ENCODE assay signal across 24 mouse cellular contexts in the genomic region with DNA sequence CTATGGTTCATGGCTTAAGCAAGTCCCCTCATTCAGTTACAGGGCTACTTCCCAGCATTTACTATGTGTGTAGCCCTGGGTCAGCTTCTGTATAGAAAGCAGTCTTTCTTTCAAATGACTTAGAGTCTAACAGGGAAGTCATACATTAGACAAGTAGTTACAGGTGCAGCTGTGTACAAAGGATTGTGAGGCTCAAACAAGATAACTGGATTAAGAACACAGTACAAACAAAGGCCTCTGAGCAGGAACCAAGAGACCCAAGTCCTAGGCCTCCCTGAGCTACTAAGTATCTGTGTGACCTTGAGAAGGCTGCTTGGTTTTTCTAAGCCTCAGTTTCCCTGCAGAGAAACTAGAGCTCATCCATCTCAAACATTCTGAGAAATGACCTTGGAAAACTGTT. TPM values are rescaled to one million over a fixed set of nuclear protein-coding genes. Genes with fewer than 3 reads are reported as not detected.
DNase-seq lines count a peak whose midpoint lies in the region; ATAC-seq and TF ChIP-seq lines count a peak whose summit lies in the region.
"Had no signal": no experiment of that assay in that cellular context is flagged by ENCODE, and none has a peak within 500 bp of the region (broad histone marks: within the 10 kb centered on the region; RNA-seq: fewer than 3 reads in every experiment).

No protein-coding gene starts in this region.

- no peak overlapping the region for H3K9ac ChIP-seq in hindbrain, postnatal 0 days (replicated peaks; ENCODE audit: low read length)
- H3K9ac ChIP-seq in hindbrain, embryonic 13.5 days, result no peak overlapping the region
- no peak overlapping the region for H3K9ac ChIP-seq in stomach, embryonic 14.5 days (replicated peaks; ENCODE audit: low read depth, low read length)
- H3K9ac ChIP-seq: embryonic facial prominence, embryonic 15.5 days; heart, embryonic 15.5 days had no signal

- no peak for ATAC-seq in hindbrain, postnatal 0 days
- ATAC-seq in hindbrain, embryonic 13.5 days (ENCODE audit: low FRiP score), result no peak
- ATAC-seq in stomach, embryonic 14.5 days (ENCODE audit: insufficient number of reproducible peaks, insufficient read depth, low FRiP score, low read depth), result peak; percentile 56; the same call in 1 of the 2 replicates
- ATAC-seq: forebrain, embryonic 14.5 days had no signal

- DNase-seq in hindbrain, postnatal 0 days (ENCODE audit: low spot score), result no peak
- no peak for DNase-seq in left cerebral cortex, adult 2 months (ENCODE audit: extremely low spot score in 1 of 2, low spot score in 2 of 2)
- no peak for DNase-seq in left cerebral cortex, adult 18-20 months (ENCODE audit: low spot score in 2 of 2)
- no peak for DNase-seq in heart, postnatal 36 days
- DNase-seq in frontal cortex, postnatal 36 days (ENCODE audit: low spot score in 2 of 2), result no peak
- DNase-seq: adrenal gland, postnatal 10 days; cerebellum, adult 11 months; cerebellum, adult 8-10 months; cerebellum, postnatal 14 days; embryo, embryonic 11 days; gastrocnemius, postnatal 10 days had no signal

- TF ChIP-seq CTCF in hindbrain, postnatal 0 days (IDR thresholded peaks at IDR 0.05; ENCODE audit: low read depth), result no peak
- TF ChIP-seq CTCF in left cerebral cortex, adult 2 months (IDR thresholded peaks at IDR 0.05), result no peak

- no peak overlapping the region for H3K4me2 ChIP-seq in hindbrain, postnatal 0 days (ENCODE audit: low read depth, low read length)
- no peak overlapping the region for H3K4me2 ChIP-seq in hindbrain, embryonic 13.5 days
- 0 out of 2 replicates have a peak overlapping the region, but pooled peaks have one; percentile 1 for H3K4me2 ChIP-seq in stomach, embryonic 14.5 days (replicated peaks; ENCODE audit: low read depth, low read length)
- H3K4me2 ChIP-seq: embryonic facial prominence, embryonic 15.5 days; heart, embryonic 11.5 days; heart, embryonic 15.5 days had no signal

- intact Hi-C loops in left cerebral cortex, adult 2 months (cut with DNase I), result no loop called here
- intact Hi-C loops in heart, postnatal 36 days (cut with DNase I), result no loop called here

- H3K36me3 ChIP-seq in hindbrain, postnatal 0 days (ENCODE audit: insufficient read depth, low read length), result no peaks in the 10 kb centered on the region
- H3K36me3 ChIP-seq in hindbrain, embryonic 13.5 days, result no peaks in the 10 kb centered on the region
- H3K36me3 ChIP-seq in stomach, embryonic 14.5 days (ENCODE audit: control insufficient read depth, insufficient read depth, low read length), result no peaks in the 10 kb centered on the region
- H3K36me3 ChIP-seq: embryonic facial prominence, embryonic 15.5 days; forebrain, embryonic 10.5 days; heart, embryonic 15.5 days had no signal

- H3K4me3 ChIP-seq in hindbrain, postnatal 0 days (ENCODE audit: low read length), result no peak overlapping the region
- no peak overlapping the region for H3K4me3 ChIP-seq in hindbrain, embryonic 13.5 days
- H3K4me3 ChIP-seq in left cerebral cortex, adult 2 months, result no peak overlapping the region
- no peak overlapping the region for H3K4me3 ChIP-seq in stomach, embryonic 14.5 days (ENCODE audit: low read depth, low read length)
- H3K4me3 ChIP-seq: embryonic facial prominence, embryonic 15.5 days; erythroblast, embryonic 14.5 days; forebrain, embryonic 10.5 days; heart, adult 2 months; heart, embryonic 15.5 days had no signal

- H3K27ac ChIP-seq in hindbrain, postnatal 0 days, result peak overlapping the region; percentile 34; the same call in 1 of the 2 replicates
- no peak overlapping the region for H3K27ac ChIP-seq in hindbrain, embryonic 13.5 days
- peak overlapping the region; percentile 57; the same call in 1 of the 2 replicates for H3K27ac ChIP-seq in left cerebral cortex, adult 2 months
- peak overlapping the region; percentile 35; the same call in 1 of the 2 replicates for H3K27ac ChIP-seq in stomach, embryonic 14.5 days (ENCODE audit: low read length)
- H3K27ac ChIP-seq: forebrain, embryonic 10.5 days; heart, adult 2 months; heart, embryonic 15.5 days had no signal

- H3K4me1 ChIP-seq in hindbrain, postnatal 0 days (ENCODE audit: insufficient read depth, low read length), result 0 out of 2 replicates have a peak, but pooled peaks cover under 1% of the 10 kb centered on the region
- peaks cover 28% of the 10 kb centered on the region for H3K4me1 ChIP-seq in hindbrain, embryonic 13.5 days (replicated peaks)
- H3K4me1 ChIP-seq in stomach, embryonic 14.5 days (ENCODE audit: control insufficient read depth, insufficient read depth, low read length), result 0 out of 2 replicates have a peak, but pooled peaks cover 3% of the 10 kb centered on the region

- H3K27me3 ChIP-seq in hindbrain, postnatal 0 days (ENCODE audit: insufficient read depth, low read length), result no peaks in the 10 kb centered on the region
- no peaks in the 10 kb centered on the region for H3K27me3 ChIP-seq in hindbrain, embryonic 13.5 days
- no peaks in the 10 kb centered on the region for H3K27me3 ChIP-seq in stomach, embryonic 14.5 days (ENCODE audit: control insufficient read depth, insufficient read depth, low read length)
- H3K27me3 ChIP-seq: embryonic facial prominence, embryonic 15.5 days; heart, embryonic 15.5 days had no signal

- no peaks in the 10 kb centered on the region for H3K9me3 ChIP-seq in hindbrain, postnatal 0 days (ENCODE audit: low read length)
- H3K9me3 ChIP-seq in hindbrain, embryonic 13.5 days, result no peaks in the 10 kb centered on the region
- H3K9me3 ChIP-seq in stomach, embryonic 14.5 days (ENCODE audit: control insufficient read depth, low read depth, low read length), result no peaks in the 10 kb centered on the region
- H3K9me3 ChIP-seq: embryonic facial prominence, embryonic 15.5 days; forebrain, embryonic 10.5 days; heart, embryonic 15.5 days had no signal

RNA-seq across cellular contexts. Expression of gene Tbc1d10a, which starts 6.8 kb away (rescaled TPM):
- 59.1 and 60.8 TPM in 2 replicates for total RNA-seq in hindbrain, postnatal 0 days (2014; rRNA removed)
- polyA plus RNA-seq in hindbrain, postnatal 0 days (2015; fragmentation: Nextera tagmentation; extraction: Ambion mirVana), result 34.2 TPM in 2 replicates
- 26.1 and 28.0 TPM in 2 replicates for polyA plus RNA-seq in hindbrain, embryonic 13.5 days (2015; fragmentation: Nextera tagmentation; extraction: Ambion mirVana)
- 10 to 100 TPM; 35.3 to 36.6 TPM for total RNA-seq in left cerebral cortex, adult 2 months (2021)
- 10 to 100 TPM; 30.5 to 30.7 TPM for total RNA-seq in left cerebral cortex, adult 18-20 months (2021)
- 17.2 and 19.3 TPM in 2 replicates for polyA plus RNA-seq in stomach, embryonic 14.5 days (2014; fragmentation: Nextera tagmentation; extraction: Ambion mirVana)
- total RNA-seq in heart, postnatal 36 days (2021), result 10 to 100 TPM in 1 of 2 experiments, 1 to 10 TPM in 1; 8.6 to 11.2 TPM

RNA-seq across cellular contexts. Expression of gene Castor1, which starts 24.6 kb away (rescaled TPM):
- total RNA-seq in hindbrain, postnatal 0 days (2014; rRNA removed), result 20.6 and 20.7 TPM in 2 replicates
- polyA plus RNA-seq in hindbrain, postnatal 0 days (2015; fragmentation: Nextera tagmentation; extraction: Ambion mirVana), result 10.6 and 12.4 TPM in 2 replicates
- polyA plus RNA-seq in hindbrain, embryonic 13.5 days (2015; fragmentation: Nextera tagmentation; extraction: Ambion mirVana), result 2.2 and 2.3 TPM in 2 replicates
- 1 to 10 TPM; 3.9 to 4.2 TPM for total RNA-seq in left cerebral cortex, adult 2 months (2021)
- 1 to 10 TPM; 3.1 to 3.2 TPM for total RNA-seq in left cerebral cortex, adult 18-20 months (2021)
- polyA plus RNA-seq in stomach, embryonic 14.5 days (2014; fragmentation: Nextera tagmentation; extraction: Ambion mirVana), result 2.6 and 3.3 TPM in 2 replicates
- 1 to 10 TPM; 5.2 to 5.5 TPM for total RNA-seq in heart, postnatal 36 days (2021)

RNA-seq across cellular contexts. Expression of gene Sf3a1, which starts 33.3 kb away (rescaled TPM):
- total RNA-seq in hindbrain, postnatal 0 days (2014; rRNA removed), result 41.9 and 45.4 TPM in 2 replicates
- 30.6 and 31.6 TPM in 2 replicates for polyA plus RNA-seq in hindbrain, postnatal 0 days (2015; fragmentation: Nextera tagmentation; extraction: Ambion mirVana)
- polyA plus RNA-seq in hindbrain, embryonic 13.5 days (2015; fragmentation: Nextera tagmentation; extraction: Ambion mirVana), result 54.3 and 55.1 TPM in 2 replicates
- 10 to 100 TPM; 63.8 to 67.4 TPM for total RNA-seq in left cerebral cortex, adult 2 months (2021)
- 10 to 100 TPM; 73.1 to 74.1 TPM for total RNA-seq in left cerebral cortex, adult 18-20 months (2021)
- 55.3 and 59.2 TPM in 2 replicates for polyA plus RNA-seq in stomach, embryonic 14.5 days (2014; fragmentation: Nextera tagmentation; extraction: Ambion mirVana)
- total RNA-seq in heart, postnatal 36 days (2021), result 10 to 100 TPM; 32.7 to 36.7 TPM

RNA-seq across cellular contexts. Expression of gene Ccdc157, which starts 33.3 kb away (rescaled TPM):
- 20.8 TPM in 2 replicates for total RNA-seq in hindbrain, postnatal 0 days (2014; rRNA removed)
- polyA plus RNA-seq in hindbrain, postnatal 0 days (2015; fragmentation: Nextera tagmentation; extraction: Ambion mirVana), result 10.3 and 10.9 TPM in 2 replicates
- 7.2 and 8.1 TPM in 2 replicates for polyA plus RNA-seq in hindbrain, embryonic 13.5 days (2015; fragmentation: Nextera tagmentation; extraction: Ambion mirVana)
- 10 to 100 TPM; 16.4 to 17.9 TPM for total RNA-seq in left cerebral cortex, adult 2 months (2021)
- total RNA-seq in left cerebral cortex, adult 18-20 months (2021), result 10 to 100 TPM; 16.6 to 17.6 TPM
- 4.4 and 5.7 TPM in 2 replicates for polyA plus RNA-seq in stomach, embryonic 14.5 days (2014; fragmentation: Nextera tagmentation; extraction: Ambion mirVana)
- total RNA-seq in heart, postnatal 36 days (2021), result 1 to 10 TPM; 5.0 to 5.3 TPM

RNA-seq across cellular contexts. Expression of gene Osm, which starts 42.8 kb away (rescaled TPM):
- total RNA-seq in hindbrain, postnatal 0 days (2014; rRNA removed), result 0.40 TPM in 1 of 2 replicates, not detected in the other
- polyA plus RNA-seq in hindbrain, postnatal 0 days (2015; fragmentation: Nextera tagmentation; extraction: Ambion mirVana), result 0.08 TPM in 1 of 2 replicates, not detected in the other
- 0.14 TPM in 1 of 2 replicates, not detected in the other for polyA plus RNA-seq in hindbrain, embryonic 13.5 days (2015; fragmentation: Nextera tagmentation; extraction: Ambion mirVana)
- not detected for total RNA-seq in left cerebral cortex, adult 2 months (2021)
- under 1 TPM in 1 of 2 experiments, not detected in 1; 0.19 TPM for total RNA-seq in left cerebral cortex, adult 18-20 months (2021)
- 0.18 TPM in 1 of 2 replicates, not detected in the other for polyA plus RNA-seq in stomach, embryonic 14.5 days (2014; fragmentation: Nextera tagmentation; extraction: Ambion mirVana)
- not detected for total RNA-seq in heart, postnatal 36 days (2021)
- total RNA-seq: gastrocnemius, postnatal 10 days; heart, postnatal 25 days had no signal
- polyA plus RNA-seq: C2C12; embryonic facial prominence, embryonic 11.5 days; forebrain, embryonic 10.5 days; hindbrain, embryonic 11.5 days had no signal
